Mouse (Mus musculus) adrenal gland, adult (tissue): Measurements from ENCODE around the gene Ap2a1.
A peak's percentile ranks its signal among the peaks of the same experiment; 100 is the strongest.

Experiments
- DNase-seq, 2 experiments: peaks; one replicate each; pipeline ENCODE4 v3.0.0; 2022 to 2023; ENCODE audit warnings: low spot score in 1 of 2; ENCODE audit not compliant: inconsistent age in 2 of 2

The Ap2a1 gene

DNA sequence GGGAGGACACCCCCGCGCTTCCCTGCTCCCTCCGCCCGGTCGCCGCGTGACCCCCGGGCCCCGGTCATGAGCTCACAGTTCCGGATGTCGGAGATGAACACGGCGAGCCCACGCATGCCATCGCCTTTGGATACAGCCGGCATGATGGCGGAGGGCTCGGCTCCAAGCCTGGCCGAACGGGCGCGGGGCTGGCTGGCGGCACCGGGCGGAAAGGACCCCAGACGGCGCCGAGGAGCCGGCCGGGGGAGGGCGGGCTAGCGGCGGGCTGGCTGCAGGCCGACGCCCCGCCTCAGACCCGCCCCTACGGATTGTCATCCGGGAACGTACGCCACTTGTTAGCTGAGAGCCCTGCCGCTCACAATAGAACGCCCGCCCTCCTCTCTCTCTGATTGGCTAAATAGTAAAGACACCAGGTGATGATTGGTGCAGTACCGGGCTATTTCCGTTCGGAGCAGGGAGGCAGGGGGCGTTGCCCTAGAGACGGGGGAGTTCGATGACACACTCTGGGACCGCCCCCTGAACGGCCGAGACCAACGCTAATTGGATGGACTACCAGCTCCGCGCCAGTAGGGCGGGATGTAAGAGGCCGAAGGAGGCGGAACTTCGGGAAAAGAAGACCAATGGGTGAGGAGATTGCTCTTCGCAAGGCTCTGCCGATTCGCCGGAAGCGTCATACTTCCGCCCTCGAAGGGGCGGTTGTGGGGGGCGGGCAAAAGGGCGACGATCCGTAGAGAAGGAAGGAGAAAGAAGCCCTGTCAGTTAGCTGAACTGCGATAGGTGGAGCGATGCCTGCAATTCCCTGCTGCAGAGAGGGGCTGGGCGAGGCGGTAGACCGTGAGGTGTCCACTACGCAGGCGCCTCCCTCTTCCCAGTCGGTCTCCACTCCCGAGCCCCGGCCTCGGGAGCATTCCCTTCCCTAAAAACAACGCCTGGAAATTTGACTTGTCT lies at the start of gene Ap2a1:
Gene Ap2a1 (minus strand): TSS at position 293 of the 948 bp plus-strand sequence.
- DNase-seq, result peak; percentile 100

DNA sequence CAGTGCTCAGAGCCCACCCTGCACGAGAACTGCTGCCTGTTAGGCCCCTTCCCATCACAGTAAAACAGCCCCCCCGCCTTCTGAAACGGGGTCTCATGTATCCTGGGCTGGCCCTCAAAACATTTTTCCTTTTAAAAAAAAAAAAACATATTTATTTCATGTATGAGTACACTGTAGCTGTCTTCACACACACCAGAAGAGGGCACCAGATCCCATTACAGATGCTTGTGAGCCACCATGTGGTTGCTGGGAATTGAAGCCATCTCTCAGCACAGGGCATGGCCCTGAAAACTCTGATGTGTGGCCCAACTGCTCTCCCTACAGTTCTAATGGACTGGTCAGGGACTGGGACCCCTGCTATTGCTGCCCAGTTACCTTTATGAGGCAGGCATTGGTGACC lies 49.0 kb upstream of the Ap2a1 start:
- DNase-seq, result no peak

DNA sequence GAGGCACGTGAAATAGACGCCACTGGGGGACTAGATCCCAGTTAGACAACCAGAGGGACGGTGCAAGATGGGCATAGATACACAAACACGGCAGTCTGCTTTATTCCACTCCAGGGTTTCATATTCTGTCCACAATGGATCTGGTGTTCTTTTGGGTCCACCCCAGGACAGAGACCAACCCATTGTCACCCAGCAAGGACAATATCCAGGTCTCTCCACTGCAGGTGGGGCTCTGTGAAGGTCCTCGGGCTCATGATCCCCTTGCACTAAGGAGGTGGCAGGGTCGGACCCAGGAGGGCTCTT lies 45.8 kb upstream of the Ap2a1 start:
- peak in 1 of 2 experiments; percentile 56 for DNase-seq

DNA sequence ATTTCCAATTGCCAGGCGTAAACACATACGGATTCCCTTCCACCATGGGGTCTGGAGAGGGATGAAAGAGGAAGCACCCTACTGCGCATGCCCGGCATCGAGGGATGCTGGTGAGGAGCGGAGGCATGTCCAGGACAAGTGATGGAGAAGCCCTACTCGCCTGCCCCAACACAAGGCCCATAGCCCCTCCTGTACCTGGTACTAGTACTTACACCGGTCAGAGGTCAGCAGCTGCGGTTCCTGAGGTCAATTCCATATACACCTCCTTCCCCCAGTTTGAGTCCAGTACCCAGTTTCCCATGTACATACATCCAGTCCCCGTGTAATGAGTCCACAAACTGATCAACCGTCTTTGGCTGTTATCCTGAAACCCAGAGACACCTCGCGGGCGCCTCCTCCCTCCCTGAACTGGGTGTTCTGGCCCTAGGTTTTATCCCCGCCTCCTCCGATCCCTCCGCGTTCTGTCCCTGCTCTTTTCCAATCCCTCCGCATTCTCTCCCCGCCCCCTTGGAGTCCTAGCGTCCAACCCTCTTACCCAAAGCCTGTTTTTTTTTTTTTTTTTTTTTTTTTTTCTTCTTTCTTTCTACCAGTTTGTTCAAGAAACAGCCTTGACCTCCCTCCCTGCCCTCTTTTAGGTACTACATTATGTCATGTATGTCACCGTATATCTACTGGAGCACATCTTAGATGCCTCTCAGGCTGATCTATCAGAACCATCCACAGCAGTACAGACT lies 45.3 kb upstream of the Ap2a1 start, which contains the start of gene Cpt1c:
Gene Cpt1c (minus strand): TSS at position 469 of the 734 bp plus-strand sequence.
- peak; percentile 87 to 93 for DNase-seq

DNA sequence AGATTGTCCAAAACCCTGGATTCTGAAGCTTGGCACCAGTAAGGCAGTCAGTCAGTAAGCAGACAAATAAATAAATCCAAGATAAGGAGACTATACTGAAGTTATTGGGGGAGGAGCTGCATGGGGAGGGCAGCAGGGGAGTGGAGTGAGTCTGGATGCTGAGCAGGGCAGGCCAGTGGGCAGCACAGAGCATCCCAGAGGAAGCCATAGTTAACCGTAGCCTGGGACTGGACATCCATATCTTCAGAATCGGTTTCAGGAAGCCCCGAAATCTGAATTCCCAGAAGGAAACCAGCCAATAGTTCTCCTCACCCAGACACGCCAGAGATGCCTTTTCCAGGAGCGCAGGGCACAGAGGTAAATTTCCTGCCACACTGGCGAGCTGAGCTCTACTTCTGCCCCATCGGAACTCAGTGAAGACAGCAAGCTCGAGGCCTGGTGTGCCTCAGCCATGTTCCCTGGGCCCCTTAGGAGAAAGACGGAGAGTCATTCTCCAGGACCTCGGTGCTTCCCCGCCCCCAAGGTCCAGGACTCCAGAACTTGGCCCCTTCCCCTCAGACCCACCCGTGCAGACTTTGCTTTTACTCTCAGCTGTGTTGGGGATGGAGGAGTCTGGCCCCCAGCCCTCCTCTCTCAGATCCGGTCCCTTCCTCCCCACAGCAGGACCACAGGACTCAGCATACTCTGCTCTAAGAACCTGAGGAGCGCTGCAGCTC lies 44.3 kb upstream of the Ap2a1 start:
- peak in 1 of 2 experiments; percentile 54 for DNase-seq

DNA sequence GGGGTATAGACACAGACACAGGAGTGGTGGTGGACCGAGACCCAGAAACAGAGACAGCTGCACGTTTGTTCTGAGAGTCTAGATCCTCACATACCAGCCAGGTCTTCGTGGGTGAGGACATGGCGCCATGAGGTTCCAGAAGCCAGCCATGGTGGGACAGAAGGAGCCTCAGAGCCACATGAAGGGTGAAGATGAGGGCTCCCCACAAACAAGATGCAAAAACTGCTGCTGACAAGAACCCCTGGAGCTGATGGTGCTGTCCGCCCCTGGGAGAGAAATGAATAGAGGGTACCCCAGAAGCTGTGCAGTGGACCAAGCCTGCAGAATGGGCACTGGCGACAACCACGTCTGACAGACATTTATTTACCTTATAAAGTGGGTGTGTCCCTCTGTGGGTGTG lies 41.8 kb upstream of the Ap2a1 start:
- no peak for DNase-seq

DNA sequence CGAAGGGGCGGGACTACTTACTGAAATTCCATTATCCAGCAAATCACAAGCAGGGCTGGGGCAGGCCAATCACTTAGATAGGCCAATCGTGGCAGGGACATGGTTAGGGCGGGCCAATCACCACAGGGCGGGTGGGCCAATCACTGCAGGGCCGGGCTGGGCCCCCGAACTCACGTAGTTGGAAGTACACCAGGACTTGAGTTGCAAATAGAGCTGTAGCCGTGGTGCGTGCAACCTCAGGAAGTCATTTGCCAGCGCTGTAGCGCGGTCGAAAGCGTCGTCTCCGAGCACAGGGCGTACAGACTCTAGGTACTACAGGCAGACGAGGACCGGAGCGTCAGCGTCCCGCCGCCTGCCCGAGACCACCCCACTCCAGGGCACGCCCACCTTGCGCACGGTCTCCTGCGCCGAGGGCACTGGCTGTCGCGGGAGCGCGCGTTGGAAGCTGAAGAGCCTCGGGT lies 41.0 kb upstream of the Ap2a1 start:
- DNase-seq, result peak; percentile 90 to 96

DNA sequence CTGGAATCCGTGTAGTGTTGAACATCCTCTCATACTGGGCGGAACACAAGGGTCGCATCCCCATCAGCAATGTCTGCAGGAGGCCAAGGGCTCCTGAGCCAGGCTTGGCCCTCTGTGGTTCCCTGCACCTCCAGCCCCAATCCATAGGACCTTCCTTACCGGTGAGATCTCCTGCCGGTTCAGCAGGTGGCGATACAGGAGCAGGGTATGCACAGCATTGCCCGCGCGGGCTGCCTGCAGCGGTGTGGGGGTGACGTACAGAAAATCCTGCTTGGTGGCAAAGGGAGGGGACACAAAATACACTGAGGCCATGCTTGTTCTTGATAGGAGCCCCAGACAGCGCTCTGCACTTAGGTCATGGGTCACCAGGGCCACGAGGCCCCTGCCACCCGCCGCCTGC lies 37.3 kb upstream of the Ap2a1 start:
- DNase-seq, result no peak

DNA sequence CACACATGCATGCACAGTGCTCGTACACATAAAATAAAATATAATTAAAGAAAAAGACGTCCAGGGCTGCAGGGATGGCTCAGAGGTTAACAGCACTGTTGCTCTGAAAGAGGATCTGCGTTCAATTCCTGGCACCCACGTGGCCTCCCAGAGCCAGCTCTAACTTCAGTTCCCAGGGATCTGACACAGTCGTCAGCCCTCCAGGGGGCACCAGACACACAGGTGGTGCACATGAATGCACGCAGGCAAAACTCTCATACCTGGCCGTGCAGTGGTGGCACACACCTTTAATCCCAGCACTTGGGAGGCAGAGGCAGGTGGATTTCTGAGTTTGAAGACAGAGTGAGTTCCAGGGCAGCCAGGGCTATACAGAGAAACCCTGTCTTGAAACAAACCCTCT lies 36.7 kb upstream of the Ap2a1 start:
- DNase-seq, result no peak

DNA sequence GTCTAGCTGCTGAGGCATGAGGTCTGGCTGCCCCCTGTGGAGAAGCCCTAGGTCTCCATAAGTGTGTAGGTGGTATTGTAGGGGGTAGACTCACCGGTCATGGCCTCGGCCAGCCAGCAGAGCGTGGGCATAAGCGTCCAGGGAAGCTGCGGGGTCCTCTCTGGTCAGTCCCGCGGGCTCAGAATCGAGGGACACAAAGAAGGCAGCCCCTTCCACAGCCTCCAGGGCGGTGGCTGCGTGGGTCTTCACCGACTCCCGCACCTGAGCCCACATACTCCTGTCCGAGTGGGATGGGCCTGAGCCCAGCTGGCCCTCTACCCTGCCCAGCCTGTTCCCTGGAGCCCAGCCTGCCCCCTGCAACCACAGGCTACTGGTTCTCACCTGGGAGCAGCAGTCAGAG lies 35.7 kb upstream of the Ap2a1 start:
- peak in 1 of 2 experiments; percentile 6 for DNase-seq

DNA sequence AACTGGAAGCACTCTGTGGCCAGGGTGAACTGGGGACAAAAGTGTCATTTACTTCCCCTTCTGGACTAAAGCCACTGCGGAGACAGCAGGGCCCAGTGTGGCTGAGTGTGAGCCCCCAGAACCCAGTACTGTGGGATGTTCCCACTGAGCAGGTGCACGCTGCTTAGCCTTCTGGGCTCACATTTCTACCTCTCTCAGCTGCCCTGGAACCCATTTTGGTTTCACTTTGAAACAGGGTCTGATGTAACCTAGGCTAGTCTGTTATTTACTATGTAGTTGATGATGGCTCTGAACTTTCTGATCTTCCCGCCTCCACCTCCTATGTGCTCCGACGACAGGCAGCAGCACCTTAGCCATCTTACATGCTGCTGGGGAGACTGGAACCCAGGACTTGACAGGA lies 33.5 kb upstream of the Ap2a1 start:
- DNase-seq, result no peak

DNA sequence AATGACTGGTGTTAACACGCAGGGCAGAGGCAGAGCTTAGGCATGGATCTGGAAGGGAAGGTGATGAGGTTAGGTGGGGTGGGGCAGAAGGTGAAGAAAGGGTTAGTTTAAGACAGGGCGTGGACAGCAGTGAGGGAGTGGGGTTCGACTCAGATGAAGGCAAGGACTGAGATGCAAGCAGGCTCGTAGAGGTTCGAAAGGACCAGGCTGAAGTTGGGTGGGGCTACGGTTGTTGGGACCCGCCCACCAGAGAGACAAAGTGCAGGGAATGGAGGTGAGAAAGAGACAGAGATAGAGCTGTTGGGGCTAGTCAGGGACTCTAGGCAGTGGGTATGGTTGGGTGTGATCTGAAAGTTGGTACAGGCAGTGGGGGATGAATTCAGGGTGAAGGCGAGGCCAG lies 33.0 kb upstream of the Ap2a1 start:
- DNase-seq, result peak in 1 of 2 experiments; percentile 18

DNA sequence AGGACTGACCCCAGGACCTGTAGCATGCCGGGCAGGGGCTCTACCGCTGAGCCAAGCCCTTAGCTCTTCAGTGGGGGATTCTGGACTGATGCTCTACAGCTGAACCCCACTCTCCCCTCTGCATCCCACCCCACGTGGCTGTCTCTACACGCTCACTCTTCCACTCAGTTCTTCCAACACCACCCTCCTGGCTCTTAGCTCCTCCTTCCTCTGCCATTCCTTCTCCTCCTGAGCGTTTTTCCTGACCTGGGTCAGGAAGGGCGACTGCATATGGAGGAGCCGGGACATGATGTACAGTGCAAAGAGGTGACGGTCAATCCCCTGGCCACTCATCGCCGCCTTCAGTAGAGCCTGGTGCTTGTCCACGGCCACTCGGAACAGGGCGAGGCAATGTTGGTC lies 31.2 kb upstream of the Ap2a1 start:
- peak in 1 of 2 experiments; percentile 14 for DNase-seq

DNA sequence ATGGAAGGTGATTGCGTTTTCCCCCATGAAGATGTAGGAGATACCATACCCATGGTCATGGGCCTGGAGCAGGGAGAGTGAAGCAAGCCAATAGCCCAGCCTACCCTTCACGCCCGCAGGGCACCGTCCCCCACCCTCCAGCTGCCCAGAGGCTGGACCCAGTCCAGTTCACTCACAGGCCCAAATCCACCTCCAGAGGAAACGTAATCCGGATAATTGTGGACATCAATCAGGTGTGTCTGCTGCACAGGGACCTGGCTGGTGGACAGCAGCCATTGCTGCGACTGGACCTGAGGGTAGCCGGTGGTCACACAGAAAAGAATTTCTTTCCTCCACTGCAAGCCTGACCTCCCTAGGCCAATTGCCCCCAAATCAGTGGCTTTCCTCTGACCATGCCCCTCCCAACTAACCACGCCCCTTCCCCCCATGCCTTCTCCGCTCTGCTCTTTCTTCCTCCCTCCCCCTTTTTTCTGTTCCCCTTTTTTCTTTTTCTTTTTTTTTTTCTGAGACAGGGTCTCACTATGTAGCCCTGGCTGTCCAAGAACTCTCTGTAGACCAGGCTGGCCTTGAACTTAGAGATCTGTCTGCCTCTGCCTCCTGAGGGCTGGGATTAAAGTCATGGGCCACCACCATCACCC lies 30.7 kb upstream of the Ap2a1 start:
- DNase-seq, result peak; percentile 8 to 24

DNA sequence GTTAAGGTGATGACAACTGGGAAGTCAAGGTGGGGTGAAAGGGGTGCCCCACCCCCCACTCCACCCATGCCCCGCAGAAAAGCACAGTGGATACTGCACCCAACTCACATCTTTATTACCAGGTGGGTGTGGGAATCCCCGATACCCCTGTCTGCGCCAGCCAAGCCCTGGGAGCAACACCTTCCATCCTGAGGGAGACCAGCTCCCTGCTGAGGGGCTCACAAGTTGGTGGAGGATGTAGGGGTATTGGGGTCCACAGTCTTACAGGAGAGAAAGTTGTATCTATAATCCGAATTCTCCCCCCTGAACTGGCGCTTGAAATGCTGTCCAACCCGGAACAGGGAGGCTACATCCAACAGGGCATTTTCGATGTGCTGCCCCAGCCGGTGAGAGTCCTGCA lies 30.0 kb upstream of the Ap2a1 start:
- no peak for DNase-seq

DNA sequence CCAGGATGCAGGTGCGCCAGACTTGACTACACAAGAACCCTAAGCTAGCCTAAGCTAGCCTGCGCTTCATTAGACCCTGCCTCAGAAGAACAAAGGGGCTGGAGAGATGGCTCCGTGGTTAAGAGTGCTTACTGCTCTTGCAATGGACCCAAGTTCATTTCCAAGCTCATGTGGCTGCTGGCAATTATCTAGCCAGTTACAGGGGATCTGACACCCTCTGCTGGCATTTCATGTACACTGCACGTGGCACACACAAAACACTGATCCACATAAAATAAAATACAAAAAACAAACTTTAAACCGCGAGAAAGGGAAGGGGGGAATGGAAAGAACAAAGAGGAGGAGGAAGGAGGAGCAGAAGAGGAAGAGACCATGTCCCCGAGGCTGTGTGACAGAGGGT lies 28.9 kb upstream of the Ap2a1 start:
- DNase-seq, result peak; percentile 40 to 78

DNA sequence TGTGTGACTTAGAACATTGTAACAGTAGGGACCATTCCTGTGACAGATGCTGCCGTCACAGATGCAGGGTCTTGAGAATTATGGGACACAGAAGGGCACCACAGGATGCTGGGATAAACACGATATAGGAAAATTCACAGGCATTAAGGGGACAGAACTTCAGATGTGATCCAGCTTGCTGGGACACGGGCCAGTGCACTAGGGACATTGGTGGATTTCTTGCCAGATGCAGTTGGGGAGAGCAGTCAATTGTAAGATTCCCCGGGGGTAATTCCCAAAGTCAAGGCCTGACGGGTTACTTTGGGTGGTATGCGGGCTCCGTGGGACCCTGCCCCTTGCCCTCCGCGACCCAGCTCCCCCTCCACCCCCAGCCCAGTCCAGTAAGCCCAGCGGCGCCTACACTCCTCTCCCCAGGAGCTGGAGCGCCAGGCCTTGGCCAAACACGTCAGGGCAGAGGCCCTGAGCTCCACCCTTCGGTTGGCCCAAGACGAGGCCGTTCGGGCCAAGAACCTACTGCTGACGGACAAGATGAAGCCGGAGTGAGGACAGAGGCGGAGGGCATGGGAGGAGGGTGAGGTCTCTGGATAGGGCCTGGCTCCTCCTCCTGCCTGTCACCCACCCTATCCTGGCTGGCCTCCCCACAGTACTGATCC lies 28.0 kb upstream of the Ap2a1 start:
- DNase-seq, result peak; percentile 23 to 51

DNA sequence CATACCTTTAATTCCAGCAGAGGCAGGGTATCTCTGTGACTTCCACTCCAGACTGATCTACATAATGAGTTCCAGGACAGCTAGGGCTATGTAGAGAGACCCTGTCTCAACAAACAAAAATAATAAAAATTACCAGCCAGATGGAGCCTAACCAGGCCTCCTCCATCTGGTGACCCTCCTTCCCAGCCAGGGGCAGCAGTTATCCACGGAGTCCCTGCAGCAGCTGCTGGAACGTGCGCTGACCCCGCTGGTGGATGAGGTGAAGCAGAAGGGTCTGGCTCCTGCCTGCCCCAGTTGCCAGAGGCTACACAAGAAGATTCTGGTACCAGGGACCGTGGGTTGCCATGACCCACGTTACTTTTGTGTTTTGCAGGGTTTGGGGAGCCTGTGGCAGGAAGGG lies 27.0 kb upstream of the Ap2a1 start:
- peak; percentile 13 to 20 for DNase-seq

DNA sequence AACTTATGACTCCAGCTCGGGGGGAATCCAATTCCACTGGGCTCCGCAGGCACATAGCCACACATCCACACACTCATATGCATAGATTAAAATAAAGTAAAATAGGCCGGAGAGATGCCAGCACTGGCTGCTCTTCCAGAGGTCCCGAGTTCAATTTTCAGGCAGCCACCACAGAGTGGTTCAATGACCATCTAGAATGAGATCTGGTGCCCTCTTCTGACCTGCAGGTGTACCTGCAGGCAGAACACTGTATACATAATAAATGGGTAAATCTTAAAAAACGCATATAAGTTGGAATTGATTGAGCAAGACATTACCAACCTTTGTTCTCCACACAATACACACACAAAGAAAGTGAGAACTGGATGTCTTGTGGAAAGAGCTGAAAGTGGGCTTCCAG lies 26.3 kb upstream of the Ap2a1 start:
- DNase-seq, result peak; percentile 15 to 66

DNA sequence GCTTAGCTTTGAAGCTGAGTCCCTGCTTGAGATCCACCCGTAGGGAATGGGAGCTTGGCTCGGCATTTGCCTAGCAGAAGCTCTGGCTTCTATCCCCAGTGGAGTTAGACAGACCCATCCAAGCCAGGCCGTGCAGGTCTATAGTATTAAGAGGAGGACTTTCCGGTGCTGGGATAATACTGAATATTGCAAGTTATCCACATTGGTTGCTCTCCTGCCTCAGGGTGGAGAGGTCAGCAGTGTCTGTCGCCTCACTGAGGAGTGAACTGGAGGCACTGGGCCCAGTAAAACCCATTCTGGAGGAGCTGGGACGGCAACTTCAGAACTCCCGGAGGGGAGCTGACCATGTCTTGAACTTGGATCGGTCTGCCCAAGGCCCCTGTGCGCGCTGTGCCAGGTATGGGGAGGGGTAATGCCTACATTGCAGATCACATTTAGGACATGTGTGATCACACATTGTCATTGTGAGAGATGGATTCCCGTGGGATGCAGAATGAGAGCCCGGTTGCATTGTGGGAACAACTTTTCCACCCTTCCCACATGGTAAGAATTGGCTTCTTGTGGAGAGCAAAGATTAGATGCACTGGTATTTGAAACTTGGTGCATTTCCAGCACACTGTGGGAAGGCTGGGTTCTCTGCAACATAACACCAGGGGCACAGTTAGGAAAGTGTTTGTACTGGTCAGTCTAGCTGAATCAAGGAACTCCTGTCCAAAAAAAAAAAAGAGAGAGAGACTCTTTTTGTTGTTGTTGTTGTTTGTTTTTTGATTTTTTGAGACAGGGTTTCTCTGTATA lies 25.0 kb upstream of the Ap2a1 start:
- peak in 1 of 2 experiments; percentile 15 for DNase-seq
